Mouse (Mus musculus) left cerebral cortex, postnatal 25 days (tissue): Measurements from ENCODE around the gene Fbxl8. TPM values are rescaled to one million over a fixed set of nuclear protein-coding genes. Genes with fewer than 3 reads are reported as not detected.

Experiments used
- DNase-seq, 2 experiments: peaks; one replicate each; pipeline ENCODE4 v3.0.0; 2022; ENCODE audit warnings: low spot score in 2 of 2, mixed read lengths in 1 of 2
- intact Hi-C: fragments of 180-260 bp; cut with DNase I; formaldehyde crosslinking; loops from one replicate; pipeline ENCODE4 v1.15.1; 2025
- total RNA-seq, 2 experiments: library from RNA; stranded (reverse); gene quantifications; 2 replicates each; pipeline ENCODE4 v1.2.3; 2021

Gene Fbxl8
- total RNA-seq, 2 experiments from 2014 or later = 0.57 to 0.85 TPM

- DNase-seq = peak in 1 of 2 experiments; percentile 39
- intact Hi-C loops = no loop called here
Measured at GRCm38 (mm10) chr8:105254966-105255350, 9.5 kb upstream of the Fbxl8 start, which contains the start of gene B3gnt9. Gene B3gnt9 (minus strand): TSS chr8:105255153.

DNA sequence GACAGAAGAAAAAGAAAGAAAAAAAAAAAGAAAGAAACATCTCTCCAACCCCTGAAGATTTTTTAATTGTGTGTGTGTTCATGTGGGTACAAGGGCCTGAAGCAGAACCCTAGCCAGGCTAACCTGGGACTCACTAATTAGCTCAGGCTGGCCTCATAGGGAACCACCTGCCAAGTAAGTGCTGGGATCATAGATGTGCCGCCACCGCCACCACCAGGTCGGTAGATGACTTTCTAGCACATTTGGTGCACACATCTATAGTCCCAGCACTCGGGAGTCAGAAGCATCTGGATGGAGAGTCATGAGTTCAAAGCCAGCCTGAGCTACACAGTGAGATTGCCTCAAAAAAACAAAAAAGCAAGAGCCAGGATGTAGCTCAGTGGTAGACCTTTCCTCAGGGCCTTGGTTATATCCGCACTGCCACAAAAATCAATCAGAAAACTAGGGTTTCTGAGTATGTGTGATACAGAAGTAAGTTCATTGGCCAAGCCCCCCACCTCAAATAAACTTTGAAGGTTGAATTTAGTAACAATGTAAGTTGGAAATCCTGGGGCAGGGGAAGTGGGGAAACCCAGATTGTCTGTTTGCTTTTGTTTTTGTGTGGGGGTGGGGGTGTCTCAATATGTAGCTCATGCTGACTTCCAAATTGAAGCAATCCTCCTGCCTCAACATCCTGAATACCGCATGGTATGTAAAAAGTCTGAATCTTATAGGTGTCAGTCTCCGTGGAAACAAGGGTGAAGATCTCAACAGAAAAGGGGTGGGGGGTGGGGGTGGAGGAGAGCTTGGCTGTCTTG is 6.9 kb upstream of the Fbxl8 start:
- intact Hi-C loops = no loop called here
- DNase-seq = no peak

GRCm38 (mm10) chr8:105258911-105259720 is 5.3 kb upstream of the Fbxl8 start:
- intact Hi-C loops = no loop called here

DNA sequence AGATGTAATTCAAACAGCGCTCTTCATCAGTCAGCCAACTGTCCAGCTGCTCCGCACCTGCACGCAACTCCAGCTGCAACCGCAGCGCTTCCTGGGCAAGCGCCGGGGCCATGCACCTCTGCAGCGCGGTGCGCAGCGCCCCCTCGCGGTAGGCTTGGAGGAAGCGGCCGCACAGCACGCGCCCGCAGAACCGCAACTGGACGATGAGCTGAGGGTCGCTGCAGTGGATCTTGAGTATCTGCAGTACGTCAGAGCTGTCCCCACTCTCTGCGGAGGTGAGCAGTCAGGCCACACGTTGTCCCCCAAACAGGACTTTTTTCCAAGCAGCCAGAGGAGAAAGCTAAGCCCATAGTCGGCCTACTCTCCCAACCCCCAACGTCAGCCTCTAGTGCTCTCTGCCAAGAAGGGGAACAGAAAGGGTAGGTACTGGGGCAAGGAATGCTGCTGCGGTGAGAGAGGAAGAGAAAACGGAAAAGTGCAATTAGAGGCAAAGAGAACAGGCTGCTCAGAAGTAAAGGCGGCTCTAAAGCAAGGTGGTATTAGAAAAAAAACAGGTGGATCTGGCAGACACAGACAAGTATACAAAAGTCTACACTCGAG is 4.6 kb upstream of the Fbxl8 start:
- intact Hi-C loops = no loop called here

More at GRCm38 (mm10) chr8:105258911-105259720, 5.3 kb upstream of the Fbxl8 start:
- peak in 1 of 2 experiments; percentile 48 for DNase-seq

DNA sequence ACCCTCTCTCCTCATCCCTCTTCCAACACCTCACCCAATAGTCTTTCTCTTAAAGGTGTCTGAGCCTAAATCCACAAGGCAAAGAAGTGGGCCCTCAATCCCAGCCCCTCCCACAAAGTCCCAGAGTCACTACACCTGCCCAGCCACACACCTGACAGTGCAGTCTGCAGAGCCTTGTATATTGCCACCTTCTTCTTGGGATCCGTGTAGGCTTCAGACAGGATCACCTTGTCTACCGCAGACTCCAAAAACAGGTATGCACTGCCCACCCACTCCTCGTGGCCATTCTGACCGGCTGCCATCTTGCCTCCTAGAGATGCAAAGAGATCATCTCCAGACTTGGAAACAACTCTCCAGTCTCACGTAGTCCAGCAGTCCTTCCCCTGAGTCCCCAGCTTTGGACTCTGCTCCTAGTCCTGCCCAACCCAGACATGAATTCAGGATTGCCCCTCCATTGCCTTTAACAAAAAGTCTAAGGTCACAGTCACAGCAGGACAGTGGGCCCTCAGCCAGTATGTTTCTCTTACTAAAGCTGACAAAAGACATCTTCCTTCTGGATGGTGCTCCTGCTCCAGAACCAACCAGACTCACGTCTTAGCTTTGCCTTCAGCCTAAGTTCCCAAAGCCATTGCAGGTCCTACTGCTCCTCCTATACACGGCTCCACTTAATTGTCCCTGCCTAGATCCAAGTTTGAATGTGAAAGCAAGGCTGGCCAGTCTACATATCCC is 3.9 kb upstream of the Fbxl8 start:
- no peak for DNase-seq
- intact Hi-C loops = no loop called here

More for the DNA sequence above, 4.6 kb upstream of the Fbxl8 start:
- peak; percentile 58 to 72 for DNase-seq

DNA sequence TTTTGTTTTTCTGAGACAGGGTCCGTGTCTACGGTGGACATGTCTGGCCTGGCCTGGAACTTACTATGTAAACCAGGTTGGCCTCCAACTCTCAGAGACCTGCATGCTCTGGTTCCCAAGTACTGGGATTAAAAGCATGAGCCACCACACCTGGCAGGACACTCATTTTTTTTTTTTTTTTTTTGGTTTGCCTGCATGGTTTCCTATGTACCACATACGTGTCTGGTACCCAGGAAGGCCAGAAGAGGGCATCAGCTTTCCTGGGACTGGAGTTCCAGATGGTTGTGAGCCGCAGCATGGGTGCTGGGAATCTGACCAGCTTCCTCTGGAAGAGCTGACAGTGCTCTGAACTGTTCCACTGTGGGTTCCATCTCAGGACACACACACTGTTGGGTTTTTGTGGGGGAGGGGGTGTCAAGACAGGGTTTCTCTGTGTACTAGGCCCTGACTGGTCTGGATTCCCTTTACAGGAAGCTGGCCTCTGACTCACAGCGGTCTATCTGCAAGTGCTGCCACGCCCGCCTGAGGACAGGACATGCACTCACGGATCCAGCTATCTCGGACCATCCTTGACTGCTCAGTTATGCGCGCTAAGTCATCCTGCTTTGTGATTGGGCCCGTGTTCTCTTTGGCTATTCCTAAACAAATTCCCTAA is 3.0 kb upstream of the Fbxl8 start:
- intact Hi-C loops = no loop called here
- no peak for DNase-seq

DNA sequence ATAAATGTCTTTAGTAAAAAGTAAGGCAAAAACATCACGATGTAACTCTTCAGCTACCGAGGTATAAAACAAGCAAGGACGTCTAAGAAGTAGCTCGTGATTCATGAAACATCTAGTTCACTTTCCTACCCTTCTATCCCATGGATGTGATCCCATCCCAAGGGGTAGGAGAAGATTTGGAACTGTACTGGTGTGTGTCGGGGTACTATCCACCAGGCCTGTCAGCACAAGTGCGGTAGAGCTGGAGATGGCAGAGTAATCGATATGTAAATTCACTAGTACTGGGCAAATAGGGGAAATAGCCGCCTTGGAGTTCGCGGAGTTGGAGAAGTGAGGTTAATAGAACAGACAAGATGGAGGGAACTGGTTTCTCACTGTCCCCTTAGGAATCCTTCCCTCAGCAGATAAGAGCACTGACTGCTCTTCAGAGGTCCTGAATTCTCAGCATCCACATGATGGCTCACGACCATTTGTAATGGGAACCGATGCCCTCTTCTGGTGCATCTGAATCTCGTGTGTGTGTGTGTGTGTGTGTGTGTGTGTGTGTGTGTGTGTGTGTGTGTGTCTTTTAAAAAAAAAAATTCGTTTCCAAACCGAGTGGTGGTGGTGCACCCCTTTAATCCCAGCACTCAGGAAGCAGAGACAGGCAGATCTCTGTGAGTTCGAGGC is 1.1 kb upstream of the Fbxl8 start:
- no peak for DNase-seq
- intact Hi-C loops = no loop called here

GRCm38 (mm10) chr8:105265128-105265527 is 680 bp downstream of the Fbxl8 start:
- DNase-seq = no peak
- intact Hi-C loops = no loop called here

DNA sequence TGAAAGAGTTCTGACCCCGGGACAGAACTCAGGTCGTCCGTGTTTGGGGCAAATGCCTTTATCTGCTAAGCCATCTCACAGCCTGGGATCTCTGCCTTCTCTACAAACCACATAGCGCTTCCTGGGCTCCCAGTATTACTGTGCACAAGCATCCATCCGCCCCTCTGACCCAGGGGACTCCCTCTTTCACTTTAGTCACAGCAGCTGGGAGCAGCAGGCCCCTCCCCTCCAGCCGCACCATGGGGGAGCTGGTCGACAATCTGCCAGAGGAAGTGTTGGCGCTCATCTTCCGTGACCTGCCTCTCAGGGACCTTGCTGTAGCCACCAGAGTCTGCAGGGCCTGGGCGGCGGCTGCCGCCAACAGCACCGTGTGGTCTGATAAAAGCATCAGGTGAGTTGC is 2.3 kb downstream of the Fbxl8 start:
- no peak for DNase-seq
- intact Hi-C loops = no loop called here

DNA sequence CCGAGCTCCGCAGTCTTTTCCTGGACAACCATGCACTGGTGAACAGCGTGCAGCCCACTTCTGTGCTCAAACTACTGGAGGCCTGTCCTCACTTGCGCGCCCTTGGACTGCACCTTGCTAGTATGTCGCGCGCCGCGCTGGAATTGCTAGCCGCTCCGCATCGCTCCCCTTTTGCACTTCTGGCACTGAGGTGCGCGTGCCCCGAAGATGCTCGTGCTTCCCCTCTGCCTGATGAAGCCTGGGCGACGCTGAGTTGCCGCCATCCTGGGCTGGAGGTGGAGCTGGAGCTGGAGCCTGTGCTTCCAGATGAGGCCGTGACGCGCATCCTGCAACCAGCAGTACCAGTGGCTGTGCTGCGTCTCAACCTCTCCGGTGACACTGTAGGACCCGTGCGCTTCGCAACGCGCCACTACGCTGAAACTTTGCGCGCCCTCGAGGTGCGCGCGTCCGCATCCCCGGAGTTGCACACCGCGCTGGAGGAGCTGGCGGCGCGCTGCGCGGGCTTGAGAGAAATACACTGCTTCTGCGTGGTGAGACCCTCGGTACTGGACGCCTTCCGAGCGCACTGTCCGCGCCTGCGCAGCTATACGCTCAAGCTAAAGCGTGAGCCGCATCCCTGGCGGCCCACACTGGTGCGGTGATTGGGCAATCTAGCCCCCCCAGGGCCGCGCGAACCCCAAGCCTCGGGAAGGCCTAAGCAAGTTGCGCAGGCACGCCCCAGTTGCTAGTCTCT is 4.1 kb downstream of the Fbxl8 start:
- intact Hi-C loops = loop anchor here (1.0 kb wide), 1 partner anchor 21 kb away; the partner anchor contains the start of gene 4931428F04Rik

DNA sequence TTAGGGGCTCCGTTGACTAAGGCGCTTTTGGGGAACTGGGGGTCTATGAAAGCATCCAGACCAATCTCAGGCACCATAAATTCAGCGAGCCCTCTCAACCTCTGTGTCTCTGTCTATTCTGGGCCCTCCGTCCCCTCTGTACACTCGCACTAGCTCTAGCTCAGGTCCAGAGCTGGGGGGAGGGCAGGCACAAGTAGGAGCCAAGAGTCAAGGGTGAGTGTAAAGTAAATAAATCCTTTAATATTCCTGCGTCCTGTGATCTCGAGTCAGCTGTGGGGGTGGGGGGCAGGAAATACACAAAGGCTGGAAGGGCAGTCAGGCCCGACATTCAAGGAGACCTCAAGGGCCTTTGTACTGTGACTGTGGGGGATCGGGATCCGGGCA is 4.6 kb downstream of the Fbxl8 start:
- intact Hi-C loops = no loop called here
- DNase-seq = no peak

More for the DNA sequence above, 4.1 kb downstream of the Fbxl8 start:
- DNase-seq = peak; percentile 86 to 93

GRCm38 (mm10) chr8:105269461-105269947 is 5.1 kb downstream of the Fbxl8 start, which contains the start of gene Hsf4:
Gene Hsf4 (plus strand): TSS chr8:105269801.
- intact Hi-C loops = no loop called here
- peak; percentile 47 to 55 for DNase-seq

DNA sequence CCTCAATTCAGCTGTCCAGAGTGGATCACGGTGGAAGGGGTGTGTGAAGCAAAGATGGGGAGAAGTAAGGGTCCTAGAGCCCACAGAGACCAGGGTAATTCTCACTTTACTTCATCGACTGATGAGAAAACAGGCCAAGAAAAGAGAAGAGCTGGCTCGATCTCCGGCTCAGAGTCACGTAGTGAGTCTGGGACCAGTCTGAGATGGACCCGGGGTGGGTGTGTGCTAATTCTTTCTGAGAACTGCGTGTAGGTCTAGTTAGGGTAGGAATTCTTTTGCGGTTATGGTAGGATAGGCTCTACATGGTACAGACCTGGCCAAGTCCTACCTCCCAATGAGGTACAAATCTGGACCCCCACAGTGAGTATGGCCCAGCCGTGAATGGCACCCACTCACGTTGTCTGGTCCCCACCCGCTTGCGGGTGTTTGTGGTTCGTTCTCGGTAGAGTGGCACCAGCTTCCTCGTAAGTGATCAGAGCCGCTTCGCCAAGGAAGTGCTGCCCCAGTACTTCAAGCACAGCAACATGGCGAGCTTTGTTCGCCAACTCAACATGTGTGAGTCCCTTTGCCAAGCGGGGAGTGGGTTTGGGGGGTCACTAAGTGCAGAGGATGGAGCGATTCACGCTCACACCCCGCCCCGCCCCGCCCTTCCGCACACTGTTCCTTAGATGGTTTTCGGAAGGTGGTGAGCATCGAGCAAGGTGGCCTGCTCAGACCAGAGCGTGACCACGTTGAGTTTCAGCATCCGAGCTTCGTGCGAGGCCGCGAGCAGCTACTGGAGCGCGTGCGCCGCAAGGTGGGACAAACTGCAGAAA is 5.9 kb downstream of the Fbxl8 start:
- DNase-seq = no peak
- intact Hi-C loops = no loop called here

GRCm38 (mm10) chr8:105270916-105271186 is 6.4 kb downstream of the Fbxl8 start:
- DNase-seq = no peak
- intact Hi-C loops = no loop called here

DNA sequence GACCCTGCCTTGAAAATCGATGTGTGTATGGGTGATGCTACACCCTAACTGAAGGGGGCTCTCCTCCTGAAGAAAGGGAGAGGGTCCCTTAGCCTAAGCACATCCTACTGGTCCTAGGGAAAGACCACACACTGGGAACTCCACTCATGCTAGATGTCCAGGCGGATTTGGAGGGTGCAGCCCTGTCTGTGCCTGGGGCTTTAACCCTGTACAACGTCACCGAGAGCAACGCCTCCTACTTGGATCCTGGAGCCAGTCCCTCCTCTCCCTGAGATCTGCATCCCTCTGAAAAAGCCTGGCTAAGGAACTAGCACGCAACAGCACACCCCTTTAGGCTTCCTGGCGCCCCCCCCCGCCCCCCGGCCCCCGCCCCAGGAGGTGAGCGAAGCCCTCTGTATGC is 10.9 kb downstream of the Fbxl8 start:
- intact Hi-C loops = no loop called here
- DNase-seq = no peak

GRCm38 (mm10) chr8:105275840-105276239 is 11.4 kb downstream of the Fbxl8 start, which contains the start of gene Nol3:
Gene Nol3 (plus strand): TSS chr8:105276140.
- DNase-seq = no peak
- intact Hi-C loops = no loop called here
